In the genomic region with DNA sequence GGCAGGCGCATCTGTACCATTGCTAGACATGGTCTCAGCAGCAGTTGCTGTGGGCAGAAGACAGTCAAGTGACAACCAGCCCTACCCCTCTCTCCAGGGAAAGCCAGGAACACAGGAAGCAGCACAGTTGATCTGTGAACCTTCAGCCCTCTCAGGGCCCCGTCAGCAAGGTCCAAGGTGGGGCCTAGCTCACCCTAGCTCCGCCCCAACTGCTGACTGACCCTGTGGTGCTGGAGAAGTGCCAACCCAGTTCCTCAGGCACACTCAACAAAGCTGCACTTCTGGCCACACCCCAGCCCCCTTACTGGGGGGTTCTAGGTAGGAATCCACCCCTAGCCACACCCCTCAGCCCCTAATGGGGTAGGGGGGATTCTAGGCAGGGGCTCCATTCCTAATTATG, we compare ENCODE assay signal across 8 mouse cellular contexts. TPM values are rescaled to one million over a fixed set of nuclear protein-coding genes. Genes with fewer than 3 reads are reported as not detected.
DNase-seq lines count a peak whose midpoint lies in the region; ATAC-seq and TF ChIP-seq lines count a peak whose summit lies in the region.
"Had no signal": no experiment of that assay in that cellular context is flagged by ENCODE, and none has a peak within 500 bp of the region (broad histone marks: within the 10 kb centered on the region; RNA-seq: fewer than 3 reads in every experiment).

No protein-coding gene starts in this region.

- H3K36me3 ChIP-seq in G1E (replicated peaks): peaks cover 41% of the 10 kb centered on the region
- peaks cover 42% of the 10 kb centered on the region for H3K36me3 ChIP-seq in heart, postnatal 0 days (replicated peaks; ENCODE audit: control insufficient read depth, insufficient read depth, low read length)
- peaks cover 43% of the 10 kb centered on the region for H3K36me3 ChIP-seq in limb, embryonic 13.5 days
- H3K36me3 ChIP-seq in stomach, embryonic 15.5 days: peaks cover 32% of the 10 kb centered on the region

- peaks cover 79% of the 10 kb centered on the region for H3K4me1 ChIP-seq in G1E (ENCODE audit: insufficient read depth, low read depth, low read length)
- peaks cover 27% of the 10 kb centered on the region for H3K4me1 ChIP-seq in heart, postnatal 0 days (ENCODE audit: control insufficient read depth, insufficient read depth)
- H3K4me1 ChIP-seq in limb, embryonic 13.5 days: peaks cover 41% of the 10 kb centered on the region
- peaks cover 31% of the 10 kb centered on the region for H3K4me1 ChIP-seq in stomach, embryonic 15.5 days

- 0 out of 2 replicates have a peak, but pooled peaks cover 2% of the 10 kb centered on the region for H3K27me3 ChIP-seq in G1E (ENCODE audit: insufficient read depth, low read length)
- H3K27me3 ChIP-seq in heart, postnatal 0 days (ENCODE audit: control insufficient read depth, insufficient read depth, low read length): no peaks in the 10 kb centered on the region
- H3K27me3 ChIP-seq in limb, embryonic 13.5 days: no peaks in the 10 kb centered on the region
- no peaks in the 10 kb centered on the region for H3K27me3 ChIP-seq in stomach, embryonic 15.5 days (replicated peaks)

- peak; percentile 50 for ATAC-seq in G1E (ENCODE audit: extremely low read depth, insufficient number of reproducible peaks, low FRiP score, poor library complexity, severe bottlenecking)
- no peak for ATAC-seq in heart, postnatal 0 days (ENCODE audit: insufficient read depth, low read depth)
- ATAC-seq in limb, embryonic 13.5 days (ENCODE audit: low FRiP score, low read depth): no peak
- ATAC-seq in stomach, embryonic 15.5 days (ENCODE audit: insufficient read depth, low FRiP score, low read depth): peak; percentile 9; the same call in 1 of the 2 replicates
- ATAC-seq in frontal cortex, adult (ENCODE audit: low TSS enrichment): no peak

- DNase-seq in 416B (ENCODE audit: low read depth) (peak; percentile 81), G1E (ENCODE audit: low spot score) (no peak)
- DNase-seq in heart, postnatal 0 days (ENCODE audit: low spot score): peak; percentile 73
- DNase-seq in thymus, postnatal 10 days (ENCODE audit: low spot score in 2 of 2): no peak

- peak overlapping the region; percentile 3; the same call in 1 of the 2 replicates for H3K4me2 ChIP-seq in heart, postnatal 0 days (ENCODE audit: low read depth, low read length)
- H3K4me2 ChIP-seq in limb, embryonic 13.5 days (replicated peaks): peak overlapping the region; percentile 84
- H3K4me2 ChIP-seq in stomach, embryonic 15.5 days: peak overlapping the region; percentile 44

- no peak overlapping the region; the same call in 1 of the 2 replicates for H3K9ac ChIP-seq in heart, postnatal 0 days (replicated peaks; ENCODE audit: low read depth, low read length)
- H3K9ac ChIP-seq in limb, embryonic 13.5 days: peak overlapping the region; percentile 50; the same call in 1 of the 2 replicates
- no peak overlapping the region for H3K9ac ChIP-seq in stomach, embryonic 15.5 days

- WGBS in heart, postnatal 0 days: 29% methylated on average over 3 of the region's 3 CpGs
- WGBS in limb, embryonic 13.5 days: 57% methylated on average over 3 of the region's 3 CpGs
- 39% methylated on average over 3 of the region's 3 CpGs for WGBS in stomach, embryonic 15.5 days

- no peak for TF ChIP-seq CTCF in G1E (IDR thresholded peaks at IDR 0.05; ENCODE audit: low read depth, low read length)
- no peak for TF ChIP-seq CTCF in heart, postnatal 0 days (IDR thresholded peaks at IDR 0.05; ENCODE audit: low read depth)

- peak overlapping the region; percentile 93 for H3K27ac ChIP-seq in heart, postnatal 0 days (ENCODE audit: low read depth)
- H3K27ac ChIP-seq in limb, embryonic 13.5 days: no peak overlapping the region; the same call in 1 of the 2 replicates
- H3K27ac ChIP-seq in stomach, embryonic 15.5 days: peak overlapping the region; percentile 49

- peak overlapping the region; percentile 62 for H3K4me3 ChIP-seq in G1E (ENCODE audit: low read depth, low read length)
- no peak overlapping the region for H3K4me3 ChIP-seq in heart, postnatal 0 days (ENCODE audit: low read depth, low read length)
- peak overlapping the region; percentile 1 for H3K4me3 ChIP-seq in limb, embryonic 13.5 days
- peak overlapping the region; percentile 17; the same call in 1 of the 2 replicates for H3K4me3 ChIP-seq in stomach, embryonic 15.5 days (replicated peaks)

- no peaks in the 10 kb centered on the region for H3K9me3 ChIP-seq in G1E (replicated peaks)
- H3K9me3 ChIP-seq in heart, postnatal 0 days (replicated peaks; ENCODE audit: control insufficient read depth, low read length): no peaks in the 10 kb centered on the region
- no peaks in the 10 kb centered on the region for H3K9me3 ChIP-seq in limb, embryonic 13.5 days
- H3K9me3 ChIP-seq in stomach, embryonic 15.5 days: no peaks in the 10 kb centered on the region

- no peak for TF ChIP-seq EP300 in heart, postnatal 0 days (IDR thresholded peaks at IDR 0.05; ENCODE audit: low read depth)

RNA-seq across cellular contexts. Expression of a gene that starts 4.8 kb away (rescaled TPM):
- 8.1 and 12.3 TPM in 2 replicates for total RNA-seq in G1E (2014; fragmentation: Nextera tagmentation)
- total RNA-seq in G1E (2017): 55.9 and 64.1 TPM in 2 replicates
- 12.2 and 12.7 TPM in 2 replicates for polyA plus RNA-seq in G1E (2012)
- 76.8 and 78.5 TPM in 2 replicates for total RNA-seq in heart, postnatal 0 days (2014; rRNA removed; ENCODE audit: low replicate concordance)
- polyA plus RNA-seq in heart, postnatal 0 days (2015; fragmentation: Nextera tagmentation; extraction: Ambion mirVana): 70.9 and 73.0 TPM in 2 replicates
- polyA plus RNA-seq in limb, embryonic 13.5 days (2015; fragmentation: Nextera tagmentation; extraction: Ambion mirVana): 78.1 and 80.4 TPM in 2 replicates
- 90.7 and 93.1 TPM in 2 replicates for polyA plus RNA-seq in stomach, embryonic 15.5 days (2015; fragmentation: Nextera tagmentation; extraction: Ambion mirVana)

RNA-seq across cellular contexts. Expression of a gene that starts 11.2 kb away (rescaled TPM):
- total RNA-seq in G1E (2014; fragmentation: Nextera tagmentation) (15.2 and 16.2 TPM in 2 replicates), G1E (2017) (4.9 and 5.7 TPM in 2 replicates)
- 7.4 and 8.1 TPM in 2 replicates for polyA plus RNA-seq in G1E (2012)
- total RNA-seq in heart, postnatal 0 days (2014; rRNA removed; ENCODE audit: low replicate concordance): 12.3 and 13.8 TPM in 2 replicates
- 4.4 and 4.6 TPM in 2 replicates for polyA plus RNA-seq in heart, postnatal 0 days (2015; fragmentation: Nextera tagmentation; extraction: Ambion mirVana)
- 4.4 and 4.6 TPM in 2 replicates for polyA plus RNA-seq in limb, embryonic 13.5 days (2015; fragmentation: Nextera tagmentation; extraction: Ambion mirVana)
- 6.6 and 7.8 TPM in 2 replicates for polyA plus RNA-seq in stomach, embryonic 15.5 days (2015; fragmentation: Nextera tagmentation; extraction: Ambion mirVana)

RNA-seq across cellular contexts. Expression of a gene that starts 12.3 kb away (rescaled TPM):
- total RNA-seq in G1E (2014; fragmentation: Nextera tagmentation) (not detected in 2 replicates), G1E (2017) (not detected in 2 replicates)
- polyA plus RNA-seq in G1E (2012): not detected in 2 replicates
- total RNA-seq in heart, postnatal 0 days (2014; rRNA removed; ENCODE audit: low replicate concordance): not detected in 2 replicates
- polyA plus RNA-seq in heart, postnatal 0 days (2015; fragmentation: Nextera tagmentation; extraction: Ambion mirVana): not detected in 2 replicates
- polyA plus RNA-seq in limb, embryonic 13.5 days (2015; fragmentation: Nextera tagmentation; extraction: Ambion mirVana): not detected in 2 replicates
- polyA plus RNA-seq in stomach, embryonic 15.5 days (2015; fragmentation: Nextera tagmentation; extraction: Ambion mirVana): not detected in 2 replicates
- polyA plus RNA-seq: embryonic facial prominence, embryonic 11.5 days had no signal

RNA-seq across cellular contexts. Expression of a gene that starts 15.3 kb away (rescaled TPM):
- 108 and 118 TPM in 2 replicates for total RNA-seq in G1E (2014; fragmentation: Nextera tagmentation)
- total RNA-seq in G1E (2017): 173 and 186 TPM in 2 replicates
- 193 and 196 TPM in 2 replicates for polyA plus RNA-seq in G1E (2012)
- 26.8 and 33.8 TPM in 2 replicates for total RNA-seq in heart, postnatal 0 days (2014; rRNA removed; ENCODE audit: low replicate concordance)
- 13.2 and 14.4 TPM in 2 replicates for polyA plus RNA-seq in heart, postnatal 0 days (2015; fragmentation: Nextera tagmentation; extraction: Ambion mirVana)
- 136 and 146 TPM in 2 replicates for polyA plus RNA-seq in limb, embryonic 13.5 days (2015; fragmentation: Nextera tagmentation; extraction: Ambion mirVana)
- polyA plus RNA-seq in stomach, embryonic 15.5 days (2015; fragmentation: Nextera tagmentation; extraction: Ambion mirVana): 103 and 110 TPM in 2 replicates

RNA-seq across cellular contexts. Expression of a gene that starts 31.2 kb away (rescaled TPM):
- 14.4 and 16.5 TPM in 2 replicates for total RNA-seq in G1E (2014; fragmentation: Nextera tagmentation)
- total RNA-seq in G1E (2017): 17.8 and 18.9 TPM in 2 replicates
- polyA plus RNA-seq in G1E (2012): 20.1 and 20.7 TPM in 2 replicates
- 82.1 and 84.3 TPM in 2 replicates for total RNA-seq in heart, postnatal 0 days (2014; rRNA removed; ENCODE audit: low replicate concordance)
- 29.5 and 37.1 TPM in 2 replicates for polyA plus RNA-seq in heart, postnatal 0 days (2015; fragmentation: Nextera tagmentation; extraction: Ambion mirVana)
- 12.3 and 13.7 TPM in 2 replicates for polyA plus RNA-seq in limb, embryonic 13.5 days (2015; fragmentation: Nextera tagmentation; extraction: Ambion mirVana)
- polyA plus RNA-seq in stomach, embryonic 15.5 days (2015; fragmentation: Nextera tagmentation; extraction: Ambion mirVana): 12.7 and 13.0 TPM in 2 replicates

Comparison
In these comparisons a context has a peak if more than half of its experiments do, and no peak if none do; other contexts are left out.
1. DNase-seq: peak in 416B (single experiment) and heart, postnatal 0 days (single experiment); none in G1E (single experiment) and thymus, postnatal 10 days (0 of 2).
2. ATAC-seq: peak in G1E (single experiment) and stomach, embryonic 15.5 days (single experiment); none in heart, postnatal 0 days (single experiment), limb, embryonic 13.5 days (single experiment) and frontal cortex, adult (single experiment).
3. H3K4me2 ChIP-seq: peak in every context shown above with its lines; median percentile 84 in limb, embryonic 13.5 days; 44 in stomach, embryonic 15.5 days; 3 in heart, postnatal 0 days.